Mouse (Mus musculus) olfactory bulb, adult 2 months (tissue): ENCODE data around the gene Il2ra.

Source experiments
- CTCF ChIP-seq: fragments of 200-500 bp; IDR thresholded peaks from 2 replicates; pipeline ENCODE4 v1.5.1; 2012; ENCODE audit warnings: low read depth, mild to moderate bottlenecking, low read length, moderate library complexity; ENCODE audit not compliant: insufficient read depth
- POLR2A ChIP-seq: fragments of 200-500 bp; IDR thresholded peaks from 2 replicates; pipeline ENCODE4 v1.6.1; 2012; ENCODE audit warnings: mild to moderate bottlenecking, low read depth, low read length, moderate library complexity; ENCODE audit not compliant: insufficient read depth

DNA sequence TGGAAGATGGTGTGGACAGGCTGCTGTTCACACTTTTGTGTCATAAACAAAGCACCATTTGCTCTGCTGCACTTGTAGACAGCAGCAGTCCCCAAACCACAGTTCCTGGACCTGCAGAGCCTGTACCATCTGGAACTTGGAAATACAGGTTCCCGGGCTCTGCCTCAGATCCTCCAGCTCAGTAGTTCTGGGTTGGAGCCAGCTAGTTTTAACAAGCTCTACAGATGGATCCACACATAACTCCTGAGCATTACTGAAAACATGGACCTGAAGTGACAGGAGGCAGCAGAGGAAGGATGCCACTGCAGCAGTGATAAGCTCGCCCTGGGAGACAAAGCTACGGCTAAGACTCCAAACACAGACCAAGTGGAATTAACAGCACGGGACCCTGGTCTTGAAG is 71.9 kb downstream of the Il2ra start:
- TF ChIP-seq POLR2A (no peak), CTCF (no peak)
